Mouse (Mus musculus): ENCODE measurements around the gene Actn3. TPM values are rescaled to one million over a fixed set of nuclear protein-coding genes. Genes with fewer than 3 reads are reported as not detected.

Gene Actn3
- polyA plus RNA-seq, 1 experiment = 0.56 TPM

DNA sequence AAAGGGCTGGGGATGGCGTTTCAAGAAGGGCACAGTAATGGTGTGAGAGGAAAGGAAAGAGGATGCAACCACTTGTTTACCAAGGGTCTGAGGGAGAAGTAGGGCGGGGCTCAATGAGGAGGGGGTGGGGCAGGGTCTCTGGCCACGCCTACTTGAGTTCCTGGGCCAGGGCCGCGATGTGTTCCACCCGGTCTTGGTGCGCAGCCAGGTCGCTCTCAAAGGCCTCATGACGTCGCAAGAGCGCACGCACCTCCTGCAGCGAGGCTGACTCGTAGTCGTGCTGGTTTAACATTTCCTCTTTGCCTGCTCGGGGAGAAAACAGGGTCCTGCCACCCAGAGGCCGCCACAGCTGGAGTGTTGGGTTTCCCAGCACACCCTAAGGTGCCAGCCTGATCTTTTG is 12.6 kb downstream of the Actn3 start:
- Histone ChIP-seq H3K4me1 (ENCODE audit: control insufficient read depth, insufficient read depth, low read length) (peaks cover 2% of the 10 kb centered on the region; the same call in 1 of the 2 replicates), H3K27ac (ENCODE audit: insufficient read depth, low read depth, low read length) (no peak overlapping the region), H3K4me3 (ENCODE audit: insufficient read depth, low read length) (peak overlapping the region; percentile 3; the same call in 1 of the 2 replicates)
- TF ChIP-seq POLR2A (IDR thresholded peaks at IDR 0.05; ENCODE audit: borderline replicate concordance, low read depth, low read length) (no peak), CTCF (IDR thresholded peaks at IDR 0.05; ENCODE audit: low read depth, low read length) (no peak)

DNA sequence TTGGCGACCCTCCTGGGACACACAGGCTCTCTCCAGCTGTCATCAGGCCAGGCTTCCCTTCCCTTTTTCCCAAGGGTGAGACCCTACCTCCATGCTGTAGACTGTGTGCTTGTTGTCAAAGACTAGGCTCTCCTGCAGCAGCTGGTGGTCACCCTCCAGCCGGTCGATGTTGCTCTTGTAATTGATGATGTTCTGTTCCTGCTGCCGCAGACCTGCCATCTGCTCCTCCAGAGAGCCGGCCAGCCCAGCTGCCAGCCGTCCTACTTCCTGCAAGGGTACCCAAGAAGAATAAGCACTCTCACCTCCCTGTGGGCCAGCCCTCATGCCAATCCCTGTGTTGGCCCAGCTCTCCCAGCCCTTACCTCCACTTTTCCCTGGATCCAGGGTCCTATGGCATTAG is 14.7 kb downstream of the Actn3 start:
- H3K4me1 ChIP-seq (ENCODE audit: control insufficient read depth, insufficient read depth, low read length) = peaks cover 5% of the 10 kb centered on the region; the same call in 1 of the 2 replicates
- TF ChIP-seq POLR2A (IDR thresholded peaks at IDR 0.05; ENCODE audit: borderline replicate concordance, low read depth, low read length) = no peak
- TF ChIP-seq CTCF (IDR thresholded peaks at IDR 0.05; ENCODE audit: low read depth, low read length) = no peak
- H3K4me3 ChIP-seq (ENCODE audit: insufficient read depth, low read length) = no peak overlapping the region
- H3K27ac ChIP-seq (ENCODE audit: insufficient read depth, low read depth, low read length) = no peak overlapping the region

DNA sequence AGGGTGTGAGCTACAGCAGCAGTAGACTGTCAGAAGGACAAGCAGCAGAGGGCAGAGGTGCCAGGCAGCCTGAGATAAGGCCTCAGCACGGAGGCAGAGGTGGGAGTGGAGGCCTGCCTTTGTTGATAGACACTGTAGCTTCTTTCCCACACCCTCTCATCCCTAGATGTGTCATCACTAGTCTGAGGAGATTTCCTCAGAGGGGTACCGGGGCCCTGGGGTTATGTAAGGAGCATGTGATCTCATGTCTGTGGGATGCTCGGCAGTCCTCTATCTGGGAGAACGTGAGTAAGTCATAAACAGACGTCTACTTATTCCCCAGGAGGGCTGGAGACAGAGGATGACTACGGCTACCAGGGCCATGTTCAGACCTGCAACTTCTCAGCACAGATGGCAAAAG is 18.6 kb downstream of the Actn3 start:
- Histone ChIP-seq H3K4me3 (ENCODE audit: insufficient read depth, low read length) (no peak overlapping the region), H3K27ac (ENCODE audit: insufficient read depth, low read depth, low read length) (no peak overlapping the region), H3K4me1 (ENCODE audit: control insufficient read depth, insufficient read depth, low read length) (peaks cover 16% of the 10 kb centered on the region)
- TF ChIP-seq CTCF (IDR thresholded peaks at IDR 0.05; ENCODE audit: low read depth, low read length) (no peak), POLR2A (IDR thresholded peaks at IDR 0.05; ENCODE audit: borderline replicate concordance, low read depth, low read length) (no peak)

DNA sequence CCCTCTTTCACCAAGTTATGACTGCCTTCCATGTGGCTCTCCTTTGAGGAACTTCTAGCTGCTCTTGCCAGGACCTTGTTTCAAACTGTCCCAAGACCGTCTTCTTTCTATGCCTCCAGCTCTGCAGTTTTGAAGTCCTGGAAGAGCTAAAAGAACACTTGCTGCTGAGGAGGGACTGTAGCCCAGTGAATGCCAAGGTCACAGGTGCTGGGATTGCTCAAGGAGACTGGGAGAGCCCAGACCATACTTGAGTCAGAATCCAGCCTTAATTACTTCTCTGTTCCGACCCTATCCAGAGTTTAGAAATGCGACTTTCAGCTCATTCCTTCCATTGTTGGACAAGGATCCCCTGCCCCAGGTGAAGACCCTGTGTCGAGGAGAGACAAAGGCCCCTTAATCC is 21.8 kb downstream of the Actn3 start:
- H3K27ac ChIP-seq (ENCODE audit: insufficient read depth, low read depth, low read length) = peak overlapping the region; percentile 62
- H3K4me3 ChIP-seq (ENCODE audit: insufficient read depth, low read length) = peak overlapping the region; percentile 88
- H3K4me1 ChIP-seq (ENCODE audit: control insufficient read depth, insufficient read depth, low read length) = peaks cover 16% of the 10 kb centered on the region
- TF ChIP-seq CTCF (IDR thresholded peaks at IDR 0.05; ENCODE audit: low read depth, low read length) = no peak

DNA sequence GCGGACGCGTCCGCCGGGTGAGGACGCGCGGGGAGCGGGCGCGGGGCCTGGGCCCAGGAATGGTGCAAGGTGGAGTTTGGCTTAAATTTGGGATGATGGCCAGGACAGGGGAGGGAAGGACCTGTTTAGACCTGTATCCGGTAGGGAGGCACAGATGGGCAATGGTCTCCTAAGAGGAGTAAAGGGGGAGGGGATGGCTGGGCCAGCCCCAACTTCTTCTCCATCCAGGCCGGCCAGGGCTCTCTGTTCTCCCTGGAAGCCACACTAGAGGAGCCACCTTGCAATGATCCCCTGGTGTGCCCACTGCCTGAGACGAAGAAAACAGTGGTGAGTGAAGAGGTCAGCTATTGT is 22.3 kb downstream of the Actn3 start:
- H3K27ac ChIP-seq (ENCODE audit: insufficient read depth, low read depth, low read length) = peak overlapping the region; percentile 62
- H3K4me1 ChIP-seq (ENCODE audit: control insufficient read depth, insufficient read depth, low read length) = peaks cover 16% of the 10 kb centered on the region
- no peak for TF ChIP-seq POLR2A (IDR thresholded peaks at IDR 0.05; ENCODE audit: borderline replicate concordance, low read depth, low read length)
- TF ChIP-seq CTCF (IDR thresholded peaks at IDR 0.05; ENCODE audit: low read depth, low read length) = no peak
- peak overlapping the region; percentile 88 for H3K4me3 ChIP-seq (ENCODE audit: insufficient read depth, low read length)

DNA sequence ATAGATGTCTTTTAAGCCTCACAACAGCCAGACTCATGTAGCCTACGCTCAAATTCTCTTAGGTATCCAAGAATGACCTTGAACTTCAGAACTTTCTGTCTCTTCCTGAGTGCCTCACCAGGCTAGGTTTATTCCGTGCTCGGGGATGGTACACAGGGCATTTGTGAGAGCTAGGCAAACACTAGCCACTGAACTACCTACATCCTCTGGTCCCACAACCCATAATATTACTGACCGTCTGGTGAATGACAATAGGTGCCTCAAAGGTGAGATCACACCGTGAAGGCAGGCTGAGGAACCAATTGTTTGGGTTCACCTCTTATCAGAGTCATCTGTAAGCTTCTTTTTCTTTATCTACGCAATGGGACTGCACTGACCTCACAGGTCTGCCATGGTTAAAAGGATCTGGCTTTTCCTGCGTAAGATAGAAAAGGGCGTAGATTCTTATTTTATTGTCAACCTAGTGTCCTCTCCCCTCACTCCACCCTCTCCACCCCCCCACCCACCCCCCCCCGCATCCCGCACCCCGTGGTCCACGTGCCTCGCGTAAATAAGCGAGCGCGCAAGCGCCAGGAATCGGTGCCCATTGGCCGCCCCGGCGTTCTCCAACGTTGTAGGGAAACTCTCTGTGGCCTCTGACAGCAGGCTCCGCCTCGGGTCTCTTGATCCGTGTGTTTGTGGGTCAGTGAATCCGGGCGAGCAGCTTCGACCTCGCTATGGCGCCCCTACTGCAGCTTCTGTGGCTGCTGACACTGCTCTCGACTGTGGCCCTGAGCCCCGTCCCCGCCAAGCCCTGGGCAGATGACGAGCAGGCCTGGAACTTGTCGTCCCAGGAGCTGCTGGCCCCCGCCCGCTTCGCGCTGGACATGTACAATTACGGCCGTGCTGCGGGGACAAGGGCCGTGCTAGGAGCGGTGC is 22.9 kb downstream of the Actn3 start, which contains the start of gene Ctsf:
TSS of gene Ctsf (plus strand) at position 579 of the 918 bp plus-strand sequence.
- Histone ChIP-seq H3K27ac (ENCODE audit: insufficient read depth, low read depth, low read length) (peak within 1 kb of the TSS; percentile 62), H3K4me1 (ENCODE audit: control insufficient read depth, insufficient read depth, low read length) (peaks cover 16% of the 10 kb centered on the region), H3K4me3 (ENCODE audit: insufficient read depth, low read length) (peak within 1 kb of the TSS; percentile 88)
- no peak for TF ChIP-seq POLR2A (IDR thresholded peaks at IDR 0.05; ENCODE audit: borderline replicate concordance, low read depth, low read length)
- TF ChIP-seq CTCF (IDR thresholded peaks at IDR 0.05; ENCODE audit: low read depth, low read length) = no peak

DNA sequence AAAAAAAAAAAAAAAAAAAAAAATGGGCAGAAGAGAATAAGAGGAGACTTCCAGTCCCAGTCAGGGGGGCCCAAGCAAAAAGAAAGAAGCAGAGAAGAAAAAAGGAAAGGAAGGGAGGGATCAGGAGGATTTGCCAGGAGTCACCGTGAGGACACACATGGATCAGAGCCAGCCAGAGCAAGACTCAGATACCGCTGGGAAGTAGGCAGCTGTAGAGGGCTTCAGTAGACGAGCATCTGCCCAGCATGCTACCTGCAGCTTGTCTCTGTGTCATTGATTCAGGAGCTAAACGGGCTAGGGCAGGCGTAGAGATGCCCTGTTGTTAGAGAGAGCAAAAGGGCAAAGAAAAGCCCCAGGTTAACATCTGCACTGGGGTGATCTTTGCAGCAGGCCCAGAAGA is 27.4 kb downstream of the Actn3 start:
- Histone ChIP-seq H3K27ac (ENCODE audit: insufficient read depth, low read depth, low read length) (no peak overlapping the region), H3K4me3 (ENCODE audit: insufficient read depth, low read length) (no peak overlapping the region), H3K4me1 (ENCODE audit: control insufficient read depth, insufficient read depth, low read length) (peaks cover 4% of the 10 kb centered on the region; the same call in 1 of the 2 replicates)
- TF ChIP-seq CTCF (IDR thresholded peaks at IDR 0.05; ENCODE audit: low read depth, low read length) (no peak), POLR2A (IDR thresholded peaks at IDR 0.05; ENCODE audit: borderline replicate concordance, low read depth, low read length) (no peak)

DNA sequence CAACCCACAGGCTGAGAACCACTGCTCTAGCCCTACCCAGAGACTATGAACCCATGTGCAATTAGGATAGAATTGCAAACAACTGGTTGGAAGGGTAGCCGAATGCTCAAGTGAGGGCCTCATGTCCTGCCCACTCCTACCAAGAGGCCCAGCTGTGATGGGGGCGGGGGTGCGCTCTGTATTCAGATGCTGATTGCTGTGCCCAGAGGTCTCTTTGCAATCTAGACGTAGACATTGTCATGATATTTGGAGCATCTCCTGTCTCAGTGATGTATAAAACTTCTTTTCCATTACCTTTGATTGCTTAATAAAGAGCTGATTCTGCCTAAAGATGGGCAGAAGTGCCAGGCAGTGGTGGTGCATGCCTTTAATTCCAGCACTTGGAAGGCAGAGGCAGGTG is 27.9 kb downstream of the Actn3 start:
- TF ChIP-seq CTCF (IDR thresholded peaks at IDR 0.05; ENCODE audit: low read depth, low read length) (no peak), POLR2A (IDR thresholded peaks at IDR 0.05; ENCODE audit: borderline replicate concordance, low read depth, low read length) (no peak)
- Histone ChIP-seq H3K4me1 (ENCODE audit: control insufficient read depth, insufficient read depth, low read length) (peaks cover 4% of the 10 kb centered on the region; the same call in 1 of the 2 replicates), H3K27ac (ENCODE audit: insufficient read depth, low read depth, low read length) (no peak overlapping the region), H3K4me3 (ENCODE audit: insufficient read depth, low read length) (no peak overlapping the region)

DNA sequence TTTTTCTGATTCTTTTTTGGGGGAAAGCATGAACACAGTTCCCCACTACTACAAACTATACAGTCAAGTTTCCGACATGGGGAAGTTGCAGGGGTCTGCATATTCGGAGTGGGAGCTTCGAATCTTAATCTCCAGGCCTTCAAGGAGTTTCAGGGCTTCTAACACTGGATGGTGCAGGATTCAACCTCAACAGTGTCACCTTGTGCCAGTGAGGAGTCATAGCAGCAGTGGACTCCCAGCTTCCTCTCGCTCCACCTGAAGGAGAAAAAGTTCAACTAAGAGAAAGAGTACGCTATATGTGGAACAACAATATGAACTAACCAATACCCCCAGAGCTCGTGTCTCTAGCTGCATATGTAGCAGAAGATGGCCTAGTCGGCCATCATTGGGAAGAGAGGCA is 30.2 kb downstream of the Actn3 start:
- no peak for TF ChIP-seq POLR2A (IDR thresholded peaks at IDR 0.05; ENCODE audit: borderline replicate concordance, low read depth, low read length)
- TF ChIP-seq CTCF (IDR thresholded peaks at IDR 0.05; ENCODE audit: low read depth, low read length) = no peak
- Histone ChIP-seq H3K4me1 (ENCODE audit: control insufficient read depth, insufficient read depth, low read length) (no peaks in the 10 kb centered on the region), H3K27ac (ENCODE audit: insufficient read depth, low read depth, low read length) (no peak overlapping the region), H3K4me3 (ENCODE audit: insufficient read depth, low read length) (no peak overlapping the region)

DNA sequence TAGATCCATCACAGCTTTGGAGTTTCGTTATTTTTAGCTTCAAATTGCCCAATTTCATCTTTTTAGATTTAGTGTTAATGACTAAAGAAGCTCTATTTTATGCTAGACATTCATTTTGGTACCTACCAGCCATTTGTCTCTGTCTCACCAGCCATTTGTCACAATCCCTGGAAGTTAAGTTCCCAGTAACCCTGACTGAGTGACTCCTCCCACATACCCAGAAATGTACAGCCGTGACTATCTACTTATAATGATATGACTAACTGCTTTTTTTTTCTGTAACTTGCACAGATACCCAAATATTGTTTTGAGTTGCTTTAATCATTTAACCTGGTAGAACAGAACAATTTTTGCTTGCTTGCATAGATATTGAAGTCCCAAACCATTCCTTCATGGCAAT is 31.9 kb downstream of the Actn3 start:
- Histone ChIP-seq H3K27ac (ENCODE audit: insufficient read depth, low read depth, low read length) (no peak overlapping the region), H3K4me3 (ENCODE audit: insufficient read depth, low read length) (no peak overlapping the region), H3K4me1 (ENCODE audit: control insufficient read depth, insufficient read depth, low read length) (no peaks in the 10 kb centered on the region)
- TF ChIP-seq POLR2A (IDR thresholded peaks at IDR 0.05; ENCODE audit: borderline replicate concordance, low read depth, low read length) = no peak
- no peak for TF ChIP-seq CTCF (IDR thresholded peaks at IDR 0.05; ENCODE audit: low read depth, low read length)

Data from bone marrow macrophage, adult 2 months (primary cell).